Mouse (Mus musculus): ENCODE measurements at regions not wholly inside any gene's neighbourhood (a gene's known extent, or its start where the extent isn't known, plus 50 kb on each side); places are given as distances from the start of the nearest gene placed in this dataset.

DNA sequence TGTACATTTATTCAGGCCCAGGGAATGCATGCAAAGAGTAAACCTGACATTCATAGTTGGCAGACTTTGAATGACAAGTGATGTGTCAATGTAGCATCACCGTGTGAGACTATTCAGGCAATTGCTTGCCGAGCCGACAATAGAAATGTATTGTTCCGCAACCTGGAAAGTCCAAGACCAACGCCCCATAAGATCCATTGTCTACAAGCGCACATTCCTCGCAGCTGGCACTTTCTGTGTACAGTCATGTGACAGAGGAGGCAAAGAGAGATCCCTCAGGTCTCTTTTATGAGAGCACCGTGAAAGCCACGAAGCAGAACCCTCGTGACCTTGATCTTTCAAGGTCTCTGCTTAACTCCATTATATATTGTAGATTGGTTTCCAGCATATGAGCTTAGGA lies 150.9 kb upstream of the N4bp1 start:
- H3K36me3 ChIP-seq (ENCODE audit: control insufficient read depth, insufficient read depth, low read length), result no peaks in the 10 kb centered on the region
- no peak overlapping the region for H3K9ac ChIP-seq (ENCODE audit: low read depth, low read length)
- WGBS, result 87% methylated on average over 10 of the region's 10 CpGs
- peaks cover 9% of the 10 kb centered on the region; the same call in 1 of the 2 replicates for H3K27me3 ChIP-seq (replicated peaks; ENCODE audit: control insufficient read depth, insufficient read depth, low read length)
- H3K4me2 ChIP-seq (ENCODE audit: low read depth, low read length), result no peak overlapping the region
- no peak overlapping the region for H3K4me3 ChIP-seq (ENCODE audit: low read depth, low read length)
- peaks cover 15% of the 10 kb centered on the region for H3K4me1 ChIP-seq (ENCODE audit: control insufficient read depth, insufficient read depth, low read length)
- H3K27ac ChIP-seq (replicated peaks; ENCODE audit: low read depth, low read length), result no peak overlapping the region
- ATAC-seq (ENCODE audit: low read depth) (no peak), DNase-seq (ENCODE audit: low spot score) (no peak)
- H3K9me3 ChIP-seq (ENCODE audit: control insufficient read depth, low read length), result no peaks in the 10 kb centered on the region

DNA sequence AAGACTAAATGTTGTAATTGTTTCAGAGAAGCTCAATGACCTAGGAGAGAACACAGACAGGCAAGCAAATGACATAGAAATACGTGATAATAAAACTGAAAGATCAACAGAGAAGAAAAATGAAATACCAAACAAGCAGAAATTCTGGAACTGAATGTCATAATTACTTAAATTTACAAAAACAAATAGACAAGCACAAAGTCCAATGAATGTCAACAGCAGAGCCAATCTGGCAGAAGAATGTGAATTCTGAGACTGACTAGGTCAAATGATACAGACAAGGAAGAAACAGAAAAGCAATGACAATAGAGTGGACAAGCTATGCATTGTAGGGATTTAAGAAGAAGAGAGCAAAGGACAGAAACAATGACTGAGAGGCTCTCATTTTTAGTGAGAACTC lies 143.1 kb upstream of the N4bp1 start:
- Histone ChIP-seq H3K36me3 (ENCODE audit: control insufficient read depth, insufficient read depth, low read length) (no peaks in the 10 kb centered on the region), H3K9me3 (ENCODE audit: control insufficient read depth, low read length) (no peaks in the 10 kb centered on the region), H3K27ac (replicated peaks; ENCODE audit: low read depth, low read length) (no peak overlapping the region), H3K4me3 (ENCODE audit: low read depth, low read length) (no peak overlapping the region), H3K4me2 (ENCODE audit: low read depth, low read length) (no peak overlapping the region), H3K4me1 (ENCODE audit: control insufficient read depth, insufficient read depth, low read length) (no peaks in the 10 kb centered on the region), H3K27me3 (replicated peaks; ENCODE audit: control insufficient read depth, insufficient read depth, low read length) (no peaks in the 10 kb centered on the region), H3K9ac (ENCODE audit: low read depth, low read length) (no peak overlapping the region)
- WGBS, result 69% methylated on average over 1 of the region's 1 CpGs
- ATAC-seq (ENCODE audit: low read depth) (no peak), DNase-seq (ENCODE audit: low spot score) (no peak)

DNA sequence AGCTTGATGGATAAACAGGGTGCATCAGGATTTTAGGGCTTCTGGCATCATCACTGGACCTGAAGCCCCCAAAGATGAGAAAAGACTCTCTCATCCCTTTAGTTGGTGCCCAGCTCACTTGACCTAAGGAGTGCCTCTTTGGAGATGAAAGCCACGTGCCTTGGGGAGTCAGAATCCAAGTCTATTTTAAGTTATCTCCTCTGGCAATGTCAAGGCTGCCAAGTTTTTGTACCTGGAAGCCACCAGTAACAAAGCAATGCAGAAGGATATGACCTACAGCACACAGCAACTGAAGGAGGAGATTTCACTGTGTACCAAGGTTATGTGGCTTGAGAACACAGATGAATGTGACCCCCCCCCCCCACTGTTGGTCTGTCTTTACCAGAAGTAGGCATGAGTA lies 140.9 kb upstream of the N4bp1 start:
- no peak for ATAC-seq (ENCODE audit: low read depth)
- H3K9me3 ChIP-seq (ENCODE audit: control insufficient read depth, low read length), result no peaks in the 10 kb centered on the region
- H3K27ac ChIP-seq (replicated peaks; ENCODE audit: low read depth, low read length), result no peak overlapping the region
- DNase-seq (ENCODE audit: low spot score), result no peak
- no peaks in the 10 kb centered on the region for H3K27me3 ChIP-seq (replicated peaks; ENCODE audit: control insufficient read depth, insufficient read depth, low read length)
- H3K4me3 ChIP-seq (ENCODE audit: low read depth, low read length), result no peak overlapping the region
- H3K4me1 ChIP-seq (ENCODE audit: control insufficient read depth, insufficient read depth, low read length), result no peaks in the 10 kb centered on the region
- no peak overlapping the region for H3K9ac ChIP-seq (ENCODE audit: low read depth, low read length)
- H3K4me2 ChIP-seq (ENCODE audit: low read depth, low read length), result no peak overlapping the region
- WGBS, result 57% methylated on average over 1 of the region's 1 CpGs
- no peaks in the 10 kb centered on the region for H3K36me3 ChIP-seq (ENCODE audit: control insufficient read depth, insufficient read depth, low read length)

DNA sequence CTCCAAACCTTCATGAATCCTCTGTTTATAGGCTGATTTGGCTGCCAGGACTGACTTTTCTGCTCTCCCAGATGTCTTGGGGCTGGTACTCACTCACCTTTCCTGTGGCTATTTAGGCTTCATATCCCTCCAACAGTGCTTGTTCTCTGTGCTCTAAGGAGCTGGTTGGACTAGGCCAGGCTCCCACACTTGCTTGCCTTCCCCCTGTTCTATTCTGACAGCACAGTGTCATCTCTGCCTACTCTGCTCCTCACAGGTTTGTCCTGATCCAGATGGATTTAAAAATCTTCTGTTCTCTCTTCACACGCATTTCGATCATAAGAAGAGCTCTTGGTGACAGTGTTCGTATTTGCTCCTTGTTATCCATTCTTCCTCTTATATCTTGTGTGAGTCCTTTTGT lies 134.7 kb upstream of the N4bp1 start:
- H3K27me3 ChIP-seq (replicated peaks; ENCODE audit: control insufficient read depth, insufficient read depth, low read length), result no peaks in the 10 kb centered on the region
- no peaks in the 10 kb centered on the region for H3K36me3 ChIP-seq (ENCODE audit: control insufficient read depth, insufficient read depth, low read length)
- no peak overlapping the region for H3K9ac ChIP-seq (ENCODE audit: low read depth, low read length)
- no peaks in the 10 kb centered on the region for H3K4me1 ChIP-seq (ENCODE audit: control insufficient read depth, insufficient read depth, low read length)
- no peak for ATAC-seq (ENCODE audit: low read depth)
- no peak overlapping the region for H3K4me2 ChIP-seq (ENCODE audit: low read depth, low read length)
- DNase-seq (ENCODE audit: low spot score), result no peak
- no peaks in the 10 kb centered on the region for H3K9me3 ChIP-seq (ENCODE audit: control insufficient read depth, low read length)
- H3K4me3 ChIP-seq (ENCODE audit: low read depth, low read length), result no peak overlapping the region
- 89% methylated on average over 3 of the region's 3 CpGs for WGBS
- no peak overlapping the region for H3K27ac ChIP-seq (replicated peaks; ENCODE audit: low read depth, low read length)

DNA sequence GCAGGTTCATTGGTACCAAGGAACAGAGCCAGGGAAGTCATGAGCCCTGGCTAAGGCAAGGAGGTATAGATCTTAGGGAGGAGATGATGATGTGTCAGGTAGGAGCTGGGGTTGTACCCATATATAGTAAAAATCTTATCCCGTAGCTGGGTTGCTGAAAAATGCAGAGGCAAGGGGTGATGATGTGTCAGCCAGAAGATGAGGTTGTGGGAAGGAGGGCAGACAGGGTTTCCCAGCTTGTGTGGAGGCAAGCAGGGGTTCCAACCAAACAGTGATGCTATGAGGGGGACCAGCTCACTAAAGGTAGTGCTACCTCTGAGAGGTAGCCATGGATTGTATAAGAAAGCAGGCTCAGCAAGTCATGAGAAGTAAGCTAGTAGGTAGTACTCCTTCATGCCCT lies 90.5 kb upstream of the N4bp1 start:
- Histone ChIP-seq H3K27ac (replicated peaks; ENCODE audit: low read depth, low read length) (no peak overlapping the region), H3K9ac (ENCODE audit: low read depth, low read length) (no peak overlapping the region), H3K4me1 (ENCODE audit: control insufficient read depth, insufficient read depth, low read length) (no peaks in the 10 kb centered on the region), H3K4me2 (ENCODE audit: low read depth, low read length) (no peak overlapping the region), H3K4me3 (ENCODE audit: low read depth, low read length) (no peak overlapping the region), H3K27me3 (replicated peaks; ENCODE audit: control insufficient read depth, insufficient read depth, low read length) (no peaks in the 10 kb centered on the region), H3K9me3 (ENCODE audit: control insufficient read depth, low read length) (no peaks in the 10 kb centered on the region), H3K36me3 (ENCODE audit: control insufficient read depth, insufficient read depth, low read length) (no peaks in the 10 kb centered on the region)
- no peak for DNase-seq (ENCODE audit: low spot score)
- no peak for ATAC-seq (ENCODE audit: low read depth)
- 94% methylated on average over 1 of the region's 1 CpGs for WGBS

DNA sequence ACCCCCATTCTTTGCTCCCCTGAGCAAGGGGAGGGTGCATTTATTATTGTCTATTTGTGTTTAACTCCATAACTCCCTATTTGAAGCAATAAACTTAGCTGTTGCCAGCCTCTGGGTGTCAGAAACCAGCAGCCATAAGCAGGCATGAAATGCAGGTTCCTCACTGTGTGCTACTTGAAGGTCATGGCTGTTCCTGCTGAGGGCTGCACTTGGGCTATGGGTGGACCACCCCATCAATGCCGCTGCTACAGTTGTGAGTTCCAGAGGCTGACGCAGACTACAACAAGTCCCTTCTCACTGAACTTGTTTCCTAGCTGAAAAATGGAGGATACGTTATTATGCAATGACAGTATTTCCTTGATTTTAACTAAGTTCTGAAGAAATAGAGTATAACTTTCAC lies 86.7 kb upstream of the N4bp1 start:
- no peaks in the 10 kb centered on the region for H3K9me3 ChIP-seq (ENCODE audit: control insufficient read depth, low read length)
- no peaks in the 10 kb centered on the region for H3K27me3 ChIP-seq (replicated peaks; ENCODE audit: control insufficient read depth, insufficient read depth, low read length)
- no peak overlapping the region for H3K9ac ChIP-seq (ENCODE audit: low read depth, low read length)
- DNase-seq (ENCODE audit: low spot score) (no peak), ATAC-seq (ENCODE audit: low read depth) (no peak)
- H3K4me1 ChIP-seq (ENCODE audit: control insufficient read depth, insufficient read depth, low read length), result no peaks in the 10 kb centered on the region
- H3K36me3 ChIP-seq (ENCODE audit: control insufficient read depth, insufficient read depth, low read length), result no peaks in the 10 kb centered on the region
- WGBS, result 92% methylated on average over 3 of the region's 3 CpGs
- H3K4me3 ChIP-seq (ENCODE audit: low read depth, low read length), result no peak overlapping the region
- H3K27ac ChIP-seq (replicated peaks; ENCODE audit: low read depth, low read length), result no peak overlapping the region
- H3K4me2 ChIP-seq (ENCODE audit: low read depth, low read length), result no peak overlapping the region

DNA sequence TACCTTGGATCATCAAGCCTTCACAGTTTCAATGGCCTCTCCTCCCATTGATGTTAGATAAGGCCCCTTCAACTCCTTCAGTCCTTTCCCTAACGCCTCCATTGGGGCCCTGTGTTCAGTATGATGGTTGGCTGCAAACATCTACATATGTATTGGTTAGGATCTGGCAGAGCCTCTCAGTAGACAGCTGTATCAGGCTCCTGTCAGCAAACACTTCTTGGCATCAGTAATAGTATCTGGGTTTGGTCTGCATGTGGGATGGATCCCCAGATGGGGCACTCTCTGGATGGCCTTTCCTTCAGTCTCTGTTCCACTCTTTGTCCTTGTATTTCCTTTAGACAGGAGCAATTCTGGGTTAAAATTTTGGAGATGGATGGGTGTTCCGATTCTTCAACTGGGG lies 84.0 kb upstream of the N4bp1 start:
- DNase-seq (ENCODE audit: low spot score), result no peak
- no peak overlapping the region for H3K4me2 ChIP-seq (ENCODE audit: low read depth, low read length)

DNA sequence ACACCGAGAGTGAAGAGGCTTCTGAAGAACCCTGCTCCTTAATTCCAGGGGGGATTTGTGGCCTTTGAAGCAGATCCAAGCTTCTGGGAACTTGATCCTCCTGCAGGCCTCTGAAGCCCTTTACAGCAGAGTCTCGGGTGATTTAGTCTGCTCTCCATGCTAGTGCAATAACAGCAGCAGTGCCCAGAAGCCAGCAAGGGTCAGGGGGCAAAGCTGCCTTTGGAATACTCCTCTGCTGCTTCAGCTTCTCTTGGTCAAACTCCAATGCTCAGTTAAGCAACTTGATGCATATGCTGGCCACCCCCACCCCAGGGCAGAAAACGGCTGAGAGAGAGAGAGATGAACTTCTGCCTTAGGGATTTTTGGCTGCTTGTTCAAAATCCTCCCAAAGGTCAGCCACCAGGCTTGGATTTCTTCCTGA lies 82.8 kb upstream of the N4bp1 start:
- DNase-seq (ENCODE audit: low spot score), result peak; percentile 74

More for the DNA sequence above, 84.0 kb upstream of the N4bp1 start:
- Histone ChIP-seq H3K4me3 (ENCODE audit: low read depth, low read length) (no peak overlapping the region), H3K4me1 (ENCODE audit: control insufficient read depth, insufficient read depth, low read length) (no peaks in the 10 kb centered on the region), H3K9me3 (ENCODE audit: control insufficient read depth, low read length) (no peaks in the 10 kb centered on the region), H3K9ac (ENCODE audit: low read depth, low read length) (no peak overlapping the region), H3K27me3 (replicated peaks; ENCODE audit: control insufficient read depth, insufficient read depth, low read length) (no peaks in the 10 kb centered on the region), H3K27ac (replicated peaks; ENCODE audit: low read depth, low read length) (no peak overlapping the region), H3K36me3 (ENCODE audit: control insufficient read depth, insufficient read depth, low read length) (no peaks in the 10 kb centered on the region)
- 89% methylated on average over 2 of the region's 2 CpGs for WGBS
- ATAC-seq (ENCODE audit: low read depth), result no peak

DNA sequence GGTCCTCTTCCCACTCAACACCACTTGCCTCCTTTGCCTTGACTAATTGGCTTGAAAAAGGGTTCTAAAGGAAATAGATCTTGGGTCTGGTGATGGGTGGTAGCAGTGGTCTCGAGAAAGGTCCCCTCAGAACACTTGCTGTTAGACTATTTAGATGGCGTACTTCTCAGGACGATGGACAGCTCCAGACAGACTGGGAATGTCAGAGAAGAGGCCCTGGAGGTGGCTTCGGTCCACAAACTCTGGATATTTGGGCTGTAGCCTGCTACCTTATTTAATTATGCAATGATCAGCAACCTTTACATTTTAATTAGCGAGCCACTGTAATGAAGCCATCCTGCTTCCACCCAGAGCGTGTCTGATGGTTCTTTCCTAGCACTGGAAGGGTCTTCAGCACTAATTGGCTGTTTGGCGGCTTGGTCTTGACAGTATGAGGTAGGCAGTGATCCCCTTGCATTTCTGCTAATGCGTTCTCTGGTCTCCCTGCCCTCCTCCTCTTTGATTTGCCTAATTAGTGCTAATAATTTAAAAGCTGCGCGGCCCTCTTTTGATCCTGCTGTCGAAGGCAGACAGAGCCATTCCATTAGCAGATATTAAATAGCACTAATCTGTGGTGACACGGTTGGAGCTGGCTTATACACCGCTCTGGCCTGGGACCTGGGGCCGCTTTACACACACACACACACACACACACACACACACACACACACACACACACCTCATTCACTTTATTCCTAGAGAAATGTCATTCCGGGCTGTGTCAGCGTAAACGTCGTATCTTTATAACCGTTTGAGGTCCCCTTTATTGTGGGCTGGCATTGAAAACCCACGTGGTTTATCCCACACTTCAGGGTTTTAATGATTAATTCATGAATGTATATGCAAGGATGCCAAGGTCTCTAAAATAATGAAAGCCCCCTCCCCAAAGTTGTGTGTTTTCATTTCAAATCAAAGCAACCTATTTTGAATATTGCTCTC lies 76.4 kb upstream of the N4bp1 start:
- no peak overlapping the region for H3K4me2 ChIP-seq (ENCODE audit: low read depth, low read length)
- H3K9ac ChIP-seq (ENCODE audit: low read depth, low read length), result no peak overlapping the region
- H3K36me3 ChIP-seq (ENCODE audit: control insufficient read depth, insufficient read depth, low read length), result no peaks in the 10 kb centered on the region
- 66% methylated on average over 20 of the region's 20 CpGs for WGBS
- no peak overlapping the region for H3K27ac ChIP-seq (replicated peaks; ENCODE audit: low read depth, low read length)
- DNase-seq (ENCODE audit: low spot score) (no peak), ATAC-seq (ENCODE audit: low read depth) (no peak)
- no peaks in the 10 kb centered on the region for H3K9me3 ChIP-seq (ENCODE audit: control insufficient read depth, low read length)
- H3K4me3 ChIP-seq (ENCODE audit: low read depth, low read length), result no peak overlapping the region
- no peaks in the 10 kb centered on the region for H3K4me1 ChIP-seq (ENCODE audit: control insufficient read depth, insufficient read depth, low read length)
- H3K27me3 ChIP-seq (replicated peaks; ENCODE audit: control insufficient read depth, insufficient read depth, low read length), result no peaks in the 10 kb centered on the region

More for the DNA sequence above, 82.8 kb upstream of the N4bp1 start:
- Histone ChIP-seq H3K27me3 (replicated peaks; ENCODE audit: control insufficient read depth, insufficient read depth, low read length) (no peaks in the 10 kb centered on the region), H3K4me2 (ENCODE audit: low read depth, low read length) (no peak overlapping the region), H3K36me3 (ENCODE audit: control insufficient read depth, insufficient read depth, low read length) (no peaks in the 10 kb centered on the region), H3K9me3 (ENCODE audit: control insufficient read depth, low read length) (no peaks in the 10 kb centered on the region), H3K9ac (ENCODE audit: low read depth, low read length) (no peak overlapping the region), H3K27ac (replicated peaks; ENCODE audit: low read depth, low read length) (no peak overlapping the region), H3K4me3 (ENCODE audit: low read depth, low read length) (no peak overlapping the region), H3K4me1 (ENCODE audit: control insufficient read depth, insufficient read depth, low read length) (no peaks in the 10 kb centered on the region)
- peak; percentile 74 for ATAC-seq (ENCODE audit: low read depth)
- WGBS, result 6% methylated on average over 3 of the region's 3 CpGs
